In the genomic region with DNA sequence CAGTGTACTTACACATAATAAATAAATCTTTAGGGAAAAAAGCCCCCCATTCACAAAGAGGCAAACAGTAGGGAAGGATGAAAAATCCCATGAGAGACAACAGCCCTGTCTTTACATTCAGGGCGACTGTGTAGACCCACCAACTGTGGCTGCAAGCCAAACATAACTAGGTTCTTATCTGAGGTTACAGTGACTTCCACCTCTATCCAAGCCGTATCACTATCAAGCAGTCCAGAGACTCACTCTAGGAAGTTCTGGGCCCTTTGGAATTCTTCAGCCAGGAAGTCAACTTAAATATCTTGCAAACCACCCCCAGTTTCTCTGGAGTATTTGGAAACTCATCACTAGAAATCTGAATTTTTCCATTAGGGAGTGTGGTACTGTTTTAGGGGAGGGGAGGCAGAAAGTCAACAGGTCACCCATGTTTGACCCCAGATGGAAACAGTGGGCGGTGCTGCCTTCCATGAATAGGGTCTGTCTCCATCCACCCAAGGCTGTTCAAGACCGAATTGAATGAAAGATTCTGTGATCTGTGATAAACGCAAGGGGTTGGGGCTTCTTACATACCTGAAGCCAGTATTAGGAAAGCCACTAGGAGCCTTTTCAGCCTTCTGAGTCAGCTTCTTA, we compare ENCODE assay signal across 19 mouse cellular contexts. TPM values are rescaled to one million over a fixed set of nuclear protein-coding genes. Genes with fewer than 3 reads are reported as not detected.
DNase-seq lines count a peak whose midpoint lies in the region; ATAC-seq lines count a peak whose summit lies in the region.
"Had no signal": no experiment of that assay in that cellular context is flagged by ENCODE, and none has a peak within 500 bp of the region (broad histone marks: within the 10 kb centered on the region; RNA-seq: fewer than 3 reads in every experiment).

No protein-coding gene starts in this region.

- peak; percentile 79 for ATAC-seq in heart, embryonic 11.5 days (replicated peaks; ENCODE audit: insufficient number of reproducible peaks, low FRiP score, low TSS enrichment)
- peak; percentile 68; the same call in 1 of the 2 replicates for ATAC-seq in liver, embryonic 11.5 days (replicated peaks; ENCODE audit: low FRiP score)
- peak; percentile 51 for ATAC-seq in liver, embryonic 12.5 days
- peak; percentile 67 for ATAC-seq in megakaryocyte-erythroid progenitor cell, adult 5-6 weeks (replicated peaks; ENCODE audit: low FRiP score, low TSS enrichment, poor library complexity, severe bottlenecking)
- ATAC-seq: forebrain, embryonic 15.5 days; hindbrain, postnatal 0 days had no signal

- H3K4me3 ChIP-seq in heart, embryonic 11.5 days (ENCODE audit: low read depth, low read length) = no peak overlapping the region
- H3K4me3 ChIP-seq in liver, embryonic 11.5 days (ENCODE audit: low read depth, low read length) = no peak overlapping the region
- no peak overlapping the region for H3K4me3 ChIP-seq in liver, embryonic 12.5 days
- H3K4me3 ChIP-seq: forebrain, embryonic 15.5 days; limb, embryonic 13.5 days; midbrain, embryonic 10.5 days; neural tube, embryonic 12.5 days had no signal

- no peaks in the 10 kb centered on the region for H3K9me3 ChIP-seq in heart, embryonic 11.5 days (replicated peaks; ENCODE audit: control insufficient read depth, low read length)
- H3K9me3 ChIP-seq in liver, embryonic 11.5 days (ENCODE audit: control insufficient read depth, low read length) = no peaks in the 10 kb centered on the region
- H3K9me3 ChIP-seq in liver, embryonic 12.5 days (replicated peaks) = no peaks in the 10 kb centered on the region
- H3K9me3 ChIP-seq: forebrain, embryonic 15.5 days; limb, embryonic 13.5 days; midbrain, embryonic 10.5 days; neural tube, embryonic 12.5 days had no signal

- H3K4me2 ChIP-seq in heart, embryonic 11.5 days = no peak overlapping the region
- H3K4me2 ChIP-seq in liver, embryonic 11.5 days = no peak overlapping the region
- no peak overlapping the region for H3K4me2 ChIP-seq in liver, embryonic 12.5 days
- H3K4me2 ChIP-seq: forebrain, embryonic 15.5 days; limb, embryonic 13.5 days; neural tube, embryonic 12.5 days had no signal

- H3K27me3 ChIP-seq in heart, embryonic 11.5 days (ENCODE audit: control insufficient read depth, insufficient read depth, low read length) = no peaks in the 10 kb centered on the region
- H3K27me3 ChIP-seq in liver, embryonic 11.5 days (replicated peaks; ENCODE audit: control insufficient read depth, insufficient read depth, low read length) = no peaks in the 10 kb centered on the region
- no peaks in the 10 kb centered on the region for H3K27me3 ChIP-seq in liver, embryonic 12.5 days (replicated peaks)
- H3K27me3 ChIP-seq: forebrain, embryonic 15.5 days; limb, embryonic 13.5 days; neural tube, embryonic 12.5 days had no signal

- WGBS in heart, embryonic 11.5 days (ENCODE audit: insufficient replicate concordance) = 36% methylated on average over 5 of the region's 5 CpGs
- WGBS in liver, embryonic 11.5 days = 40% methylated on average over 5 of the region's 5 CpGs
- 35% methylated on average over 5 of the region's 5 CpGs for WGBS in liver, embryonic 12.5 days (ENCODE audit: insufficient replicate concordance)

- H3K4me1 ChIP-seq in heart, embryonic 11.5 days (ENCODE audit: control insufficient read depth, insufficient read depth, low read length) = peaks cover 9% of the 10 kb centered on the region
- H3K4me1 ChIP-seq in liver, embryonic 11.5 days (replicated peaks; ENCODE audit: control insufficient read depth, insufficient read depth, low read length) = peaks cover 19% of the 10 kb centered on the region
- H3K4me1 ChIP-seq in liver, embryonic 12.5 days = peaks cover 36% of the 10 kb centered on the region
- H3K4me1 ChIP-seq: forebrain, embryonic 15.5 days; neural tube, embryonic 12.5 days had no signal

- no peaks in the 10 kb centered on the region for H3K36me3 ChIP-seq in heart, embryonic 11.5 days (ENCODE audit: control insufficient read depth, insufficient read depth, low read length)
- no peaks in the 10 kb centered on the region for H3K36me3 ChIP-seq in liver, embryonic 11.5 days (ENCODE audit: control insufficient read depth, insufficient read depth, low read length)
- no peaks in the 10 kb centered on the region for H3K36me3 ChIP-seq in liver, embryonic 12.5 days
- H3K36me3 ChIP-seq: forebrain, embryonic 15.5 days; limb, embryonic 13.5 days; midbrain, embryonic 10.5 days; neural tube, embryonic 12.5 days had no signal

- DNase-seq in heart, adult 9 months (ENCODE audit: low spot score in 2 of 2) = no peak
- DNase-seq in liver, embryonic 11.5 days (ENCODE audit: low spot score) = no peak
- no peak for DNase-seq in liver
- no peak for DNase-seq in ovary, postnatal 36 days (ENCODE audit: low spot score)
- DNase-seq: kidney, adult 11 months; kidney, postnatal 36 days; layer of hippocampus, adult 9-11 months; lung, postnatal 10 days had no signal

- no peak overlapping the region for H3K9ac ChIP-seq in heart, embryonic 11.5 days (ENCODE audit: low read depth, low read length)
- H3K9ac ChIP-seq in liver, embryonic 11.5 days (ENCODE audit: low read depth, low read length) = no peak overlapping the region
- H3K9ac ChIP-seq in liver, embryonic 12.5 days = no peak overlapping the region
- H3K9ac ChIP-seq: forebrain, embryonic 15.5 days; limb, embryonic 13.5 days; neural tube, embryonic 12.5 days had no signal

- H3K27ac ChIP-seq in heart, embryonic 11.5 days (ENCODE audit: low read depth, low read length) = peak overlapping the region; percentile 59
- no peak overlapping the region for H3K27ac ChIP-seq in liver, embryonic 11.5 days (ENCODE audit: low read depth, low read length)
- H3K27ac ChIP-seq in liver, embryonic 12.5 days = no peak overlapping the region
- H3K27ac ChIP-seq: forebrain, embryonic 15.5 days; hindbrain, postnatal 0 days; limb, embryonic 13.5 days; midbrain, embryonic 10.5 days; neural tube, embryonic 12.5 days had no signal

RNA-seq across cellular contexts. Expression of a gene that starts 6.3 kb away (rescaled TPM):
- not detected in 2 replicates for polyA plus RNA-seq in heart, embryonic 11.5 days (2014; fragmentation: Nextera tagmentation; extraction: Ambion mirVana)
- polyA plus RNA-seq in liver, embryonic 11.5 days (2014; fragmentation: Nextera tagmentation; extraction: Ambion mirVana) = 0.19 TPM in 1 of 2 replicates, not detected in the other
- not detected in 2 replicates for polyA plus RNA-seq in liver, embryonic 12.5 days (2016; fragmentation: Nextera tagmentation; extraction: Ambion mirVana)
- total RNA-seq in megakaryocyte-erythroid progenitor cell, adult 5-6 weeks (2014; fragmentation: Nextera tagmentation) = not detected in 2 replicates
- not detected in 2 replicates for total RNA-seq in megakaryocyte-erythroid progenitor cell, adult 5-6 weeks (2017)
- total RNA-seq: ES-E14; granulocyte monocyte progenitor cell, adult 5-6 weeks; monocyte, adult 5-6 weeks had no signal
- polyA plus RNA-seq: limb, embryonic 13.5 days had no signal

RNA-seq across cellular contexts. Expression of a gene that starts 22.0 kb away (rescaled TPM):
- 26.3 and 36.3 TPM in 2 replicates for polyA plus RNA-seq in heart, embryonic 11.5 days (2014; fragmentation: Nextera tagmentation; extraction: Ambion mirVana)
- 37.2 and 38.2 TPM in 2 replicates for polyA plus RNA-seq in liver, embryonic 11.5 days (2014; fragmentation: Nextera tagmentation; extraction: Ambion mirVana)
- 29.2 and 30.8 TPM in 2 replicates for polyA plus RNA-seq in liver, embryonic 12.5 days (2016; fragmentation: Nextera tagmentation; extraction: Ambion mirVana)
- total RNA-seq in megakaryocyte-erythroid progenitor cell, adult 5-6 weeks (2014; fragmentation: Nextera tagmentation) = 34.4 and 36.2 TPM in 2 replicates
- 25.9 and 43.0 TPM in 2 replicates for total RNA-seq in megakaryocyte-erythroid progenitor cell, adult 5-6 weeks (2017)

RNA-seq across cellular contexts. Expression of a gene that starts 58.0 kb away (rescaled TPM):
- polyA plus RNA-seq in heart, embryonic 11.5 days (2014; fragmentation: Nextera tagmentation; extraction: Ambion mirVana) = 154 and 160 TPM in 2 replicates
- 128 and 145 TPM in 2 replicates for polyA plus RNA-seq in liver, embryonic 11.5 days (2014; fragmentation: Nextera tagmentation; extraction: Ambion mirVana)
- polyA plus RNA-seq in liver, embryonic 12.5 days (2016; fragmentation: Nextera tagmentation; extraction: Ambion mirVana) = 86.4 and 87.4 TPM in 2 replicates
- 48.8 and 72.3 TPM in 2 replicates for total RNA-seq in megakaryocyte-erythroid progenitor cell, adult 5-6 weeks (2014; fragmentation: Nextera tagmentation)
- total RNA-seq in megakaryocyte-erythroid progenitor cell, adult 5-6 weeks (2017) = 52.0 and 55.6 TPM in 2 replicates
